Mouse (Mus musculus) lung, postnatal 0 days (tissue): ENCODE measurements around the gene Lin28b. TPM values are rescaled to one million over a fixed set of nuclear protein-coding genes. Genes with fewer than 3 reads are reported as not detected.
A peak's percentile ranks its signal among the peaks of the same experiment; 100 is the strongest.

Source experiments
- ATAC-seq: fragments of 200-750 bp; cut with Nextera tagmentation; 2 replicates; pipeline ENCODE4 v1.8.0; 2017; ENCODE audit warnings: moderate library complexity
- DNase-seq: peaks from one replicate; pipeline ENCODE4 v3.0.0-alpha.2; 2016; ENCODE audit warnings: low spot score
- H3K27ac ChIP-seq: fragments of 300-500 bp; sonication (generic); 2 replicates; pipeline ENCODE4 v1.5.1; 2014; ENCODE audit warnings: antibody characterized with exemption, mild to moderate bottlenecking, low read length, mixed read lengths
- H3K27me3 ChIP-seq: fragments of 300-500 bp; sonication (generic); replicated peaks from 2 replicates; pipeline ENCODE4 v1.6.1; 2014; ENCODE audit warnings: low read length, mixed read lengths; ENCODE audit not compliant: insufficient read depth
- H3K36me3 ChIP-seq: fragments of 300-500 bp; sonication (generic); 2 replicates; pipeline ENCODE4 v1.6.1; 2014; ENCODE audit warnings: low read length, mixed read lengths; ENCODE audit not compliant: insufficient read depth
- H3K4me1 ChIP-seq: fragments of 300-500 bp; sonication (generic); 2 replicates; pipeline ENCODE4 v1.6.1; 2014; ENCODE audit warnings: antibody characterized with exemption, low read depth, low read length, mixed read lengths; ENCODE audit not compliant: insufficient read depth
- H3K4me2 ChIP-seq: fragments of 300-500 bp; sonication (generic); replicated peaks from 2 replicates; pipeline ENCODE4 v1.6.1; 2014; ENCODE audit warnings: low read depth, mild to moderate bottlenecking, low read length, moderate library complexity, mixed read lengths
- H3K4me3 ChIP-seq: fragments of 300-500 bp; sonication (generic); 2 replicates; pipeline ENCODE4 v1.5.1; 2014; ENCODE audit warnings: low read depth, low read length
- H3K9ac ChIP-seq: fragments of 300-500 bp; sonication (generic); replicated peaks from 2 replicates; pipeline ENCODE4 v1.6.1; 2014; ENCODE audit warnings: low read depth, mild to moderate bottlenecking
- H3K9me3 ChIP-seq: fragments of 300-500 bp; sonication (generic); 2 replicates; pipeline ENCODE4 v1.6.1; 2016; ENCODE audit warnings: low read length, mixed read lengths
- CTCF ChIP-seq: IDR thresholded peaks from 2 replicates; pipeline ENCODE4 v1.5.1; 2016; ENCODE audit warnings: antibody characterized with exemption, mild to moderate bottlenecking
- EP300 ChIP-seq: IDR thresholded peaks from 2 replicates; pipeline ENCODE4 v1.6.1; 2016; ENCODE audit warnings: antibody characterized with exemption, mild to moderate bottlenecking, control low read depth
- WGBS: fragments of 180-500 bp; shearing (Covaris S2); extraction: QIAGEN DNeasy Blood & Tissue Kit; methylation state at CpG from one replicate; pipeline ENCODE4 v1.1.7; 2014; 5-methylcytosine and 5-hydroxymethylcytosine counted together
- polyA plus RNA-seq: library from polyadenylated mRNA; unstranded; fragments of >200 nt; fragmentation: Nextera tagmentation; extraction: Ambion mirVana; gene quantifications from 2 replicates; pipeline ENCODE4 v1.2.1, GENCODE M21; 2015

Lin28b gene
- 0.05 and 0.12 TPM in 2 replicates for polyA plus RNA-seq

DNA sequence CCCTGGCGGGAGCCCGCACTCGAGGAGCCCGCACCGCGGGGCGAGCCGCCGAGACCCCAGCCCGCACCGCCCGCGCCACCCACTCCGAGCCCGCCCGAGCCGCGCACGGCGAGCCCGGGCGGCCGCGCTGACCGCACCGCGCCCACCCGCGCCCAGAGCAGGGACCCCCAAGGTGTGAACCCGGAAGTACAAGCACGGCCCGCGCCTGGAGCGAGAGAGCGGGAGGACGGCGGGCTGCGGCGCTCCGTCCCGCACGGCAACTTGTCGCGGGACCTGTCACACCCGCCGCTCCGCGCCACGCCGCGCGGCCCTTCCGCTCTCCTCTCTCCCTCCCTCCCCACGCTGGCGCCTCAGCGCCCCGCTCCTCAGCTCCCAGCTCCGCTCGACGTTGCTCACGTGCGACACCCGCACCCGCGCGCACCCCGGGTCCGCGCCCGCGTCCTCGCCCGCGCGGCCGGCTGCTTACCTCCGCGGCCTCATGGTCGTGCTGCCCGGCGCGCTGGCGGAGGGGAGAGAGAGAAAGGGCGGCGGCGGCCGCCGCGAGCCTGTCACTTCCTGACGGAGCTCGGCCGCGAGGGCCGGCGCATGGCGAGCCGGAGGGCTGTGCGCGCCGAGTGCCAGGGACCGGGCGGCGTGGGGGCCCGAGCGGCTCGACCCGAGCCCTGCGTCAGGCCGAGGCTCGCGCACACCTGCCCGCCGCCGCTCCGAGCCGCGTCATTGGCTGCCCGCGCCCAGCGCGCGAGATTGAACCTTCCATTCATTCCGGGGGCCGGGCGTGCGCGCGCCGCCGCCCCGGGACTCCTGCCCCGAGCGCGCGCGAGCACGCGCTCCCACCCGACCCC is at the start of gene Lin28b:
Gene Lin28b (minus strand): TSS at position 635 of the 842 bp plus-strand sequence.
- ATAC-seq (peak; percentile 88), DNase-seq (peak; percentile 20)
- H3K36me3 ChIP-seq = no peaks in the 10 kb centered on the region
- TF ChIP-seq EP300 = no peak
- TF ChIP-seq CTCF = no peak
- peak within 1 kb of the TSS; percentile 98 for H3K4me2 ChIP-seq
- 3% methylated on average over 74 of the region's 139 CpGs for WGBS
- H3K9me3 ChIP-seq = no peaks in the 10 kb centered on the region
- H3K27me3 ChIP-seq = peaks cover 35% of the 10 kb centered on the region
- no peak within 1 kb of the TSS for H3K27ac ChIP-seq
- H3K4me1 ChIP-seq = no peaks in the 10 kb centered on the region; the same call in 1 of the 2 replicates
- H3K4me3 ChIP-seq = peak within 1 kb of the TSS; percentile 57
- H3K9ac ChIP-seq = no peak within 1 kb of the TSS

GRCm38 (mm10) chr10:45511764-45512163 is 25.6 kb upstream of the Lin28b start:
- Histone ChIP-seq H3K36me3 (no peaks in the 10 kb centered on the region), H3K4me1 (no peaks in the 10 kb centered on the region), H3K27ac (no peak overlapping the region), H3K9ac (no peak overlapping the region), H3K27me3 (no peaks in the 10 kb centered on the region), H3K4me3 (no peak overlapping the region), H3K9me3 (no peaks in the 10 kb centered on the region), H3K4me2 (no peak overlapping the region)
- ATAC-seq (no peak), DNase-seq (no peak)
- WGBS = 47% methylated on average over 2 of the region's 2 CpGs
- TF ChIP-seq CTCF (peak; percentile 14; the same call in 1 of the 2 replicates), EP300 (no peak)

DNA sequence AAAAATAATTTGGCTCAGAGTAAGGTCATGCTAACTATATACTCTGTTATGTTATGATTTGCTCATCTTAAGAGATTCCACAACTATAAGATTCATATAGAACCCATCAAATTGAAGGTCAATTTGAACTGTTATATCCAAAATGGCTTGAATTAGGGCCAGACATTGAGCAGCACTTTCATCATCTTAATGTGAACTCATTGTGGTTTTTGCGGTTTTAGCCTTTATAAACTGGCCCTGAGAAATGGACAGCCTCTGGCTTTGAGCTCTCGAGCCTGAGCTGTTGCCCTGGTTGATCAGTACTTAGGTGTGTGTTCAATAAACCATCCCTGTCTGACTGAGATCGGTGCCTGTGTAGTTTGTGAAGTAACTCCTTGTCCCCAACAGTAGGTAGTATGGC is 24.5 kb upstream of the Lin28b start:
- no peak overlapping the region for H3K4me3 ChIP-seq
- no peaks in the 10 kb centered on the region for H3K4me1 ChIP-seq
- no peak overlapping the region for H3K27ac ChIP-seq
- WGBS = 75% methylated on average over 3 of the region's 3 CpGs
- DNase-seq (no peak), ATAC-seq (no peak)
- no peak for TF ChIP-seq EP300
- TF ChIP-seq CTCF = no peak
- no peaks in the 10 kb centered on the region for H3K36me3 ChIP-seq
- H3K9ac ChIP-seq = no peak overlapping the region
- H3K27me3 ChIP-seq = no peaks in the 10 kb centered on the region
- no peak overlapping the region for H3K4me2 ChIP-seq
- no peaks in the 10 kb centered on the region for H3K9me3 ChIP-seq

GRCm38 (mm10) chr10:45500259-45500658 is 14.1 kb upstream of the Lin28b start:
- no peaks in the 10 kb centered on the region for H3K36me3 ChIP-seq
- H3K27me3 ChIP-seq = no peaks in the 10 kb centered on the region
- H3K4me2 ChIP-seq = no peak overlapping the region
- WGBS = 84% methylated on average over 1 of the region's 1 CpGs
- H3K9me3 ChIP-seq = no peaks in the 10 kb centered on the region
- no peaks in the 10 kb centered on the region for H3K4me1 ChIP-seq
- H3K4me3 ChIP-seq = no peak overlapping the region
- DNase-seq = no peak
- no peak overlapping the region for H3K9ac ChIP-seq
- H3K27ac ChIP-seq = no peak overlapping the region
- ATAC-seq = no peak
- TF ChIP-seq EP300 (no peak), CTCF (no peak)

- peak overlapping the region; percentile 57 for H3K4me3 ChIP-seq
- H3K27ac ChIP-seq = no peak overlapping the region
- no peaks in the 10 kb centered on the region; the same call in 1 of the 2 replicates for H3K4me1 ChIP-seq
- ATAC-seq = peak; percentile 4; the same call in 1 of the 2 replicates
- H3K9me3 ChIP-seq = no peaks in the 10 kb centered on the region
- WGBS = 2% methylated on average over 36 of the region's 40 CpGs
- no peak overlapping the region for H3K9ac ChIP-seq
- no peak for DNase-seq
- peaks cover 35% of the 10 kb centered on the region for H3K27me3 ChIP-seq
- TF ChIP-seq CTCF (no peak), EP300 (no peak)
- H3K36me3 ChIP-seq = no peaks in the 10 kb centered on the region
- H3K4me2 ChIP-seq = peak overlapping the region; percentile 98
Observed at GRCm38 (mm10) chr10:45486603-45486946, 380 bp upstream of the Lin28b start.

DNA sequence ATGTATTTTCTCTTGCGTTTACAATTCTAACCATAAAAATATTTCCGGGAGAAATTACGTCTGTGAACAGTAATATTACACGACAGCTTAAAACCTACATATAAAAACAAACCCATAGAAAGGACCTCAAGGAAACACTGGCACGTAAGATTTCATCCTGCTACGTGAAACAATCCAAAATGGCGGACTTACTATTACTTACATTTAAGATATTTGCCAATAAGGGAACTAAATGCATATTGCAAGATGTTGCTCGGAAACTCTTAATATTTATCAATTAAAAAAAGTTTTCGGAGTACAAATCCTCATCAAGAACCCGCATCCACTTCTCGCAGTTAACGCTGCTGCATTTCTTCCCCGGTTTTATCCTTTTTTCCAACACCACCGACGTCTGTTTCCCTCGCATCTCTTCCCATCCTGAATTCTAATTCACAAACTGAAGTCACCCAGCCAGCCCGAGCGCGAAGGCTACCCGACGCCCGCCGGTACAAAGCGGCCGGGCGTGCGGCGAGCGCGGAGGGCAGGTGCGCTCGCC is 902 bp downstream of the Lin28b start:
- TF ChIP-seq CTCF (no peak; the same call in 1 of the 2 replicates), EP300 (no peak)
- H3K36me3 ChIP-seq = no peaks in the 10 kb centered on the region
- ATAC-seq = no peak
- no peaks in the 10 kb centered on the region for H3K9me3 ChIP-seq
- H3K4me2 ChIP-seq = peak overlapping the region; percentile 98
- H3K9ac ChIP-seq = no peak overlapping the region
- no peaks in the 10 kb centered on the region; the same call in 1 of the 2 replicates for H3K4me1 ChIP-seq
- DNase-seq = no peak
- peak overlapping the region; percentile 57 for H3K4me3 ChIP-seq
- peaks cover 35% of the 10 kb centered on the region for H3K27me3 ChIP-seq
- 2% methylated on average over 32 of the region's 32 CpGs for WGBS
- H3K27ac ChIP-seq = no peak overlapping the region
